Mouse (Mus musculus): ENCODE data around the gene Dtx2.

- TF ChIP-seq POLR2A (IDR thresholded peaks at IDR 0.05; ENCODE audit: low read depth, low read length) (no peak), CTCF (IDR thresholded peaks at IDR 0.05; ENCODE audit: extremely low read depth, insufficient read depth, insufficient read length, insufficient replicate concordance) (no peak)
Measured at GRCm38 (mm10) chr5:135956300-135957206, 38.0 kb upstream of the Dtx2 start.

All from spleen, adult 2 months (tissue).